Mouse (Mus musculus): ENCODE results near the gene Kdm5c. TPM values are rescaled to one million over a fixed set of nuclear protein-coding genes. Genes with fewer than 3 reads are reported as not detected.
"Not testable (repeated sequence)": the region's sequence is repeated elsewhere in the genome, so short reads cannot be mapped to it uniquely, and the experiment has no call there.

Kdm5c gene
- polyA plus RNA-seq, 1 experiment = 32.0 TPM

DNA sequence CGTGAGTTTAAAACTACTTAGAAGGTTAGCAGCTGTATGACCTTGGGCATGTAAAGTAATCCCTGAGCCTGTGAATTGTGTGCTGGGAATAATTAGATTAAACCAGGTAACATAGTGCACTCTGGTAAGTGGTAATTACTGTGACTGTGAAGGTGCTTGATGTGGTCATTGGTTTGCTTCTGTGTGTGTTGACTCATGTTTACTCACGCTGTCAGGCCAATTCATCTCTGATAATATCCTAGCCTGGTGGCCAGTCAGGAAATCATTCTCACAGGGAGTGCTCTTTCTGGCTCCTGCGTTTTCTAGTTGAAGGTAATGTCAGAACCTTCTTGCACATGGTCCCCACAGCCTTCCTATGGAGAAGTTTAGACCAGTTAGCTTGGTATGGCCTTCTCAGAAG, 1.3 kb downstream of the Kdm5c start:
- Histone ChIP-seq H3K4me3 (replicated peaks; ENCODE audit: insufficient read depth, low read depth, low read length) (peak overlapping the region; percentile 77), H3K27ac (ENCODE audit: insufficient read depth, low read length) (no peak overlapping the region), H3K4me1 (ENCODE audit: control insufficient read depth, insufficient read depth, low read length) (no peaks in the 10 kb centered on the region), H3K27me3 (ENCODE audit: control insufficient read depth, insufficient read depth, low read length) (no peaks in the 10 kb centered on the region)
- no peak for DNase-seq
- WGBS = 3% methylated on average over 3 of the region's 3 CpGs
- TF ChIP-seq POLR2A (IDR thresholded peaks at IDR 0.05; ENCODE audit: borderline replicate concordance, insufficient read depth, low read length) (no peak), CTCF (IDR thresholded peaks at IDR 0.05; ENCODE audit: borderline replicate concordance, insufficient read depth, low read depth, low read length) (no peak)

DNA sequence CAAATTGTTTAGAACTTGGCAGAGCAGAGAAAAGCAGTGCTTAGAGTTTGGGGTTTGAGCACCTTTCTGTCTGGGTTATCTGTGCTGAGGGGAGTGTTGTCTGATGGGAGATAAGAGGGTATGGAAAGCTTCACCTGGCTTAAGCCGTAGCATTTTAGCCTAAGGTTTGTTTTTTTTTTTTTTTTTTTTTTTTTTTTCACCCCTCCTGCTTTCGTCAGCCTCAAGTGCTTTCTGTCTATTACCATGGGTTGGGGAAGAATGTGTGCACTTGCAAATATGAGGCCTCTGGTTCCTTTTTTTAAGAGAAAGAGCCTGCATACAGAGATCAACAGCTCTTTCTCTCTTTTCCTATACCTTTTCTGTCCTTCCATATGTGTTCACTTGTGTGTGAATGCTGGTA, 2.9 kb downstream of the Kdm5c start:
- Histone ChIP-seq H3K4me1 (ENCODE audit: control insufficient read depth, insufficient read depth, low read length) (no peaks in the 10 kb centered on the region), H3K27me3 (ENCODE audit: control insufficient read depth, insufficient read depth, low read length) (no peaks in the 10 kb centered on the region), H3K27ac (ENCODE audit: insufficient read depth, low read length) (no peak overlapping the region), H3K4me3 (replicated peaks; ENCODE audit: insufficient read depth, low read depth, low read length) (no peak overlapping the region)
- TF ChIP-seq POLR2A (IDR thresholded peaks at IDR 0.05; ENCODE audit: borderline replicate concordance, insufficient read depth, low read length) = no peak
- TF ChIP-seq CTCF (IDR thresholded peaks at IDR 0.05; ENCODE audit: borderline replicate concordance, insufficient read depth, low read depth, low read length) = no peak
- WGBS = 38% methylated on average over 2 of the region's 2 CpGs
- DNase-seq = no peak

DNA sequence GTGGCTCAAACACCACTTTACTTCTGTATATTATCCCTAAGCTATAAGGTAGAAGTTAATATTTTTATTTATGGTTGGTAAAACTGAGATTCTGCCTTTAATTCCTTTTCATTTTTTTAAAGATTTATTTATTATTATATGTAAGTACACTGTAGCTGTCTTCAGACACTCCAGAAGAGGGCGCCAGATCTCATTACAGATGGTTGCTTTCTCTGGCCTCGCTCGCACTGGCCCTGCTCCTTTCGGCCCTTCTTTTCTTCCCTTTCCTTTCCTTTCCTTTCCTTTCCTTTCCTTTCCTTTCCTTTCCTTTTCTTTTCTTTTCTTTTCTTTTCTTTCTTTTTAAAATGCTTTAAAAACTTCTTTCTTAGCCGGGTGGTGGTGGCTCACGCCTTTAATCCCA, 10.3 kb downstream of the Kdm5c start:
- H3K4me3 ChIP-seq (replicated peaks; ENCODE audit: insufficient read depth, low read depth, low read length); DNase-seq; H3K27me3 ChIP-seq (ENCODE audit: control insufficient read depth, insufficient read depth, low read length); H3K27ac ChIP-seq (ENCODE audit: insufficient read depth, low read length); H3K4me1 ChIP-seq (ENCODE audit: control insufficient read depth, insufficient read depth, low read length): not testable (repeated sequence)
- 57% methylated on average over 6 of the region's 6 CpGs for WGBS

DNA sequence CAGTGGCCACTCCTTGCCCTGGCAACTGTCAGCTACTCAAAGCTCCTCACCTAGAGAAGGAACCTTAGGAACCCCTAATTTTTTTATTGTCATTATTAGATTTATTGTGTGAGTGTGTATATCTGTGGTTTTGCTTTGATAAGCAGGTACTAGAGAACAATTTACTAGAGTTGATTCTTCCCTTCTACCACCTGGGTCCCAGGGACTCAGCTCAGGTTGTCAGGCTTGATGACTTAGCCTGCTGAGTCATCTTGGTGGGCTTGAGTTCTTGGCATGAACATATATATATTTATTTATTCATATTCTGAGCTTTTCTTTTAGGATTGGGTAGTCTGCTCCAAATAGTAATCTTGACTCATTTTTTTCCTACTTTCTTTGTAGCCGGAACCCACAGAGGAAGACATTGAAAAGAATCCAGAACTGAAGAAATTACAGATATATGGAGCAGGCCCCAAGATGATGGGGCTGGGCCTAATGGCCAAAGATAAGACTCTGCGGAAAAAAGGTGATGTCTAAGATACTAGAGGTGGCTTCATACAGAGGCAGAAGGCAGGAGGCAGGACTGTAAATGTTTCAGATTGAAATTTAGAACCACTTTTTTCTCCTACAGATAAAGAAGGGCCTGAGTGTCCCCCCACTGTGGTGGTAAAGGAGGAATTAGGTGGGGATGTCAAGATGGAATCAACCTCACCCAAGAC, 11.8 kb downstream of the Kdm5c start:
- no peak for DNase-seq
- 94% methylated on average over 2 of the region's 2 CpGs for WGBS
- Histone ChIP-seq H3K4me3 (replicated peaks; ENCODE audit: insufficient read depth, low read depth, low read length) (no peak overlapping the region), H3K4me1 (ENCODE audit: control insufficient read depth, insufficient read depth, low read length) (no peaks in the 10 kb centered on the region), H3K27ac (ENCODE audit: insufficient read depth, low read length) (no peak overlapping the region), H3K27me3 (ENCODE audit: control insufficient read depth, insufficient read depth, low read length) (no peaks in the 10 kb centered on the region)
- TF ChIP-seq POLR2A (IDR thresholded peaks at IDR 0.05; ENCODE audit: borderline replicate concordance, insufficient read depth, low read length) = no peak
- TF ChIP-seq CTCF (IDR thresholded peaks at IDR 0.05; ENCODE audit: borderline replicate concordance, insufficient read depth, low read depth, low read length) = no peak

- no peak overlapping the region for H3K27ac ChIP-seq (ENCODE audit: insufficient read depth, low read length)
- no peak overlapping the region for H3K4me3 ChIP-seq (replicated peaks; ENCODE audit: insufficient read depth, low read depth, low read length)
- H3K4me1 ChIP-seq (ENCODE audit: control insufficient read depth, insufficient read depth, low read length) = no peaks in the 10 kb centered on the region
- H3K27me3 ChIP-seq (ENCODE audit: control insufficient read depth, insufficient read depth, low read length) = no peaks in the 10 kb centered on the region
- WGBS = 53% methylated on average over 11 of the region's 11 CpGs
- peak in 1 of 2 experiments; percentile 3 for DNase-seq
- TF ChIP-seq POLR2A (IDR thresholded peaks at IDR 0.05; ENCODE audit: borderline replicate concordance, insufficient read depth, low read length) = no peak
- TF ChIP-seq CTCF (IDR thresholded peaks at IDR 0.05; ENCODE audit: borderline replicate concordance, insufficient read depth, low read depth, low read length) = no peak
These were observed 38.4 kb downstream of the Kdm5c start for GRCm38 (mm10) chrX:152271189-152271588.

- WGBS = 92% methylated on average over 6 of the region's 6 CpGs
- TF ChIP-seq POLR2A (IDR thresholded peaks at IDR 0.05; ENCODE audit: borderline replicate concordance, insufficient read depth, low read length) (no peak), CTCF (IDR thresholded peaks at IDR 0.05; ENCODE audit: borderline replicate concordance, insufficient read depth, low read depth, low read length) (no peak)
- no peak for DNase-seq
- no peak overlapping the region for H3K4me3 ChIP-seq (replicated peaks; ENCODE audit: insufficient read depth, low read depth, low read length)
- H3K27me3 ChIP-seq (ENCODE audit: control insufficient read depth, insufficient read depth, low read length) = no peaks in the 10 kb centered on the region
- no peaks in the 10 kb centered on the region for H3K4me1 ChIP-seq (ENCODE audit: control insufficient read depth, insufficient read depth, low read length)
- no peak overlapping the region for H3K27ac ChIP-seq (ENCODE audit: insufficient read depth, low read length)
These were observed 46.6 kb downstream of the Kdm5c start for GRCm38 (mm10) chrX:152279384-152279783.

GRCm38 (mm10) chrX:152284746-152285145, 51.9 kb downstream of the Kdm5c start:
- WGBS = 63% methylated on average over 3 of the region's 3 CpGs
- H3K4me1 ChIP-seq (ENCODE audit: control insufficient read depth, insufficient read depth, low read length) = no peaks in the 10 kb centered on the region
- DNase-seq = no peak
- no peaks in the 10 kb centered on the region for H3K27me3 ChIP-seq (ENCODE audit: control insufficient read depth, insufficient read depth, low read length)
- H3K4me3 ChIP-seq (replicated peaks; ENCODE audit: insufficient read depth, low read depth, low read length) = no peak overlapping the region
- TF ChIP-seq POLR2A (IDR thresholded peaks at IDR 0.05; ENCODE audit: borderline replicate concordance, insufficient read depth, low read length) (no peak), CTCF (IDR thresholded peaks at IDR 0.05; ENCODE audit: borderline replicate concordance, insufficient read depth, low read depth, low read length) (no peak)
- H3K27ac ChIP-seq (ENCODE audit: insufficient read depth, low read length) = no peak overlapping the region

- H3K4me3 ChIP-seq (replicated peaks; ENCODE audit: insufficient read depth, low read depth, low read length); DNase-seq; H3K27me3 ChIP-seq (ENCODE audit: control insufficient read depth, insufficient read depth, low read length); H3K27ac ChIP-seq (ENCODE audit: insufficient read depth, low read length); H3K4me1 ChIP-seq (ENCODE audit: control insufficient read depth, insufficient read depth, low read length): not testable (repeated sequence)
- WGBS = 72% methylated on average over 1 of the region's 1 CpGs
These were observed 54.2 kb downstream of the Kdm5c start for GRCm38 (mm10) chrX:152287026-152287425.

Data from cerebellum, adult 2 months (tissue).